Mouse (Mus musculus) C2C12 (cell line): ENCODE measurements around the gene Abl2. TPM values are rescaled to one million over a fixed set of nuclear protein-coding genes. Genes with fewer than 3 reads are reported as not detected.

Experiments used
- H3K27me3 ChIP-seq: one replicate; pipeline ENCODE4 v1.6.1; 2011; ENCODE audit not compliant: control insufficient read depth, insufficient read depth, insufficient read length
- H3K36me3 ChIP-seq: one replicate; pipeline ENCODE4 v1.6.1; 2011; ENCODE audit not compliant: control insufficient read depth, insufficient read depth
- H3K4me3 ChIP-seq: one replicate; pipeline ENCODE4 v1.5.1; 2011; ENCODE audit warnings: mild to moderate bottlenecking, control low read depth; ENCODE audit not compliant: poor library complexity, insufficient read depth, severe bottlenecking
- H3K79me2 ChIP-seq: one replicate; pipeline ENCODE4 v1.6.1; 2011; ENCODE audit not compliant: control insufficient read depth, insufficient read depth
- H3K79me3 ChIP-seq: one replicate; pipeline ENCODE4 v1.6.1; 2011; ENCODE audit warnings: low read depth, control low read depth
- H3ac ChIP-seq: one replicate; pipeline ENCODE3; 2011; ENCODE audit warnings: low read depth; ENCODE audit not compliant: control insufficient read depth, insufficient read length
- CEBPB ChIP-seq: IDR thresholded peaks from one replicate; pipeline ENCODE4 v1.6.1; 2011; ENCODE audit warnings: low read depth, mild to moderate bottlenecking, control low read depth, moderate library complexity
- CTCF ChIP-seq: IDR thresholded peaks from one replicate; pipeline ENCODE4 v1.5.1; 2011; ENCODE audit not compliant: control insufficient read depth, insufficient read depth, insufficient read length
- FOSL1 ChIP-seq: IDR thresholded peaks from one replicate; pipeline ENCODE4 v1.8.0; 2011; ENCODE audit warnings: mild to moderate bottlenecking, low read length; ENCODE audit not compliant: poor library complexity, insufficient read depth, severe bottlenecking
- MAX ChIP-seq: IDR thresholded peaks from one replicate; pipeline ENCODE4 v1.6.1; 2011; ENCODE audit warnings: mild to moderate bottlenecking, control low read depth
- MYOD1 ChIP-seq: IDR thresholded peaks from one replicate; pipeline ENCODE4 v1.6.1; 2011; ENCODE audit warnings: low read depth; ENCODE audit not compliant: control insufficient read depth, insufficient read length
- MYOG ChIP-seq: IDR thresholded peaks from one replicate; pipeline ENCODE4 v1.6.1; 2011; ENCODE audit not compliant: control insufficient read depth, insufficient read length; ENCODE audit errors: extremely low read depth
- USF1 ChIP-seq: IDR thresholded peaks from one replicate; pipeline ENCODE4 v1.6.1; 2011; ENCODE audit warnings: low read depth, mild to moderate bottlenecking, control low read depth, moderate library complexity
- polyA plus RNA-seq: library from polyadenylated mRNA; unstranded; fragments of >200 nt; fragmentation: generic; extraction: Trizol; gene quantifications from one replicate; pipeline ENCODE4 v1.2.1, GENCODE M21; 2012; ENCODE audit warnings: missing spikeins

Abl2 gene
- polyA plus RNA-seq, 1 experiment = 17.1 TPM

DNA sequence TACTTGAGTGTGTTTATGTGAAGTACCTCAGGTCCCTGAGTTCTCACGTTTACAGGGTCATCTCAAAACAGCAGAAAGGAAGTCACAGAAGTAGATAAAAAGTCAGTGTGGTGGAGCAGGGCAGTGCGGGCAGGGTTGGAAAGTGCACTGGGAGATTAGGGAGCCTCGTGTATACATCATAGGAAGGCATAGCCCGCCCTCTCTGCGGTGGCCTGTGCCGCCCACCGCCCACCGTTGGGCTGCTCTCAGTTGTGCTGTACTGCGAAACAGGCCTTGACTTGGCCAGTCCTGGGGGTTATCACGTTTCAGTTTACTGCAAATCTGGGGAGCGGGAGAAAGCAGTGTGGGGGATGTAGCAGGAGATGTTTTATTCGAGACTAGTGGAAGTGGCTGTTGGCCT is 84.2 kb downstream of the Abl2 start:
- H3K36me3 ChIP-seq = peaks cover 70% of the 10 kb centered on the region
- H3K4me3 ChIP-seq = no peak overlapping the region
- peaks cover 3% of the 10 kb centered on the region for H3K79me3 ChIP-seq
- TF ChIP-seq USF1 (no peak), MYOD1 (no peak), CTCF (no peak), FOSL1 (no peak), MAX (no peak), CEBPB (no peak), MYOG (no peak)
- no peak overlapping the region for H3ac ChIP-seq
- peaks cover 25% of the 10 kb centered on the region for H3K79me2 ChIP-seq
- no peaks in the 10 kb centered on the region for H3K27me3 ChIP-seq

DNA sequence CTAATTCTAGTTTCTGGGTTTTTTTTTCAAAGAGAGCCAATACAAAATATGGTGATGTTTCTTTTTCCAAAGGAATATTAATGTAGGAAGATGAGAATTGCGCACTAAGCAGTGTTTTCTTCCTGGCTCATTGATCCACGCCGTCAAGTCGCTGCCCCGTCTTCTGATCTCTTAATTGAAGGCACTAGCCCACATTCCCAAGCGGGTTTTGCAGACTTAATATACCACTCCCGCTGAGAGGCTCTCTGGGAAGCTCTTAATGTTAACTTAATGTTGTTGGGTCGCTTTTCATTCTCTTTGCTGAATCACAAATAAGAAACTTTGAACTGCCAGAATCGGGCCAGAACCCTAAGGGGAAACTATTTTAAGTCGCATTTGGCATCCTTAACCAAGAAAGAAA is 85.5 kb downstream of the Abl2 start:
- Histone ChIP-seq H3K4me3 (no peak overlapping the region), H3K36me3 (peaks cover 68% of the 10 kb centered on the region), H3K79me3 (peaks cover 3% of the 10 kb centered on the region), H3K79me2 (peaks cover 25% of the 10 kb centered on the region), H3K27me3 (no peaks in the 10 kb centered on the region), H3ac (no peak overlapping the region)
- no peak for TF ChIP-seq CTCF
- no peak for TF ChIP-seq MYOD1
- TF ChIP-seq USF1 = no peak
- no peak for TF ChIP-seq MYOG
- TF ChIP-seq FOSL1 = no peak
- TF ChIP-seq CEBPB = no peak
- TF ChIP-seq MAX = no peak

- Histone ChIP-seq H3ac (no peak overlapping the region), H3K36me3 (peaks cover 64% of the 10 kb centered on the region), H3K79me3 (peaks cover 3% of the 10 kb centered on the region), H3K79me2 (peaks cover 25% of the 10 kb centered on the region), H3K27me3 (no peaks in the 10 kb centered on the region), H3K4me3 (no peak overlapping the region)
- no peak for TF ChIP-seq FOSL1
These were observed 86.4 kb downstream of the Abl2 start for GRCm38 (mm10) chr1:156644780-156645523.

- H3ac ChIP-seq = no peak overlapping the region
- no peak for TF ChIP-seq CEBPB
- TF ChIP-seq MYOG = no peak
- TF ChIP-seq CTCF = no peak
- no peak for TF ChIP-seq MAX
- no peak for TF ChIP-seq FOSL1
- no peak for TF ChIP-seq USF1
- TF ChIP-seq MYOD1 = no peak
- H3K79me2 ChIP-seq = peaks cover 20% of the 10 kb centered on the region
- no peak overlapping the region for H3K4me3 ChIP-seq
- H3K27me3 ChIP-seq = no peaks in the 10 kb centered on the region
- H3K79me3 ChIP-seq = peaks cover 3% of the 10 kb centered on the region
- peaks cover 61% of the 10 kb centered on the region for H3K36me3 ChIP-seq
These were observed 87.4 kb downstream of the Abl2 start for GRCm38 (mm10) chr1:156645971-156646370.

GRCm38 (mm10) chr1:156648705-156649104 is 90.1 kb downstream of the Abl2 start:
- TF ChIP-seq MYOG (no peak), USF1 (no peak), CTCF (no peak), FOSL1 (no peak), MAX (no peak), MYOD1 (no peak), CEBPB (no peak)
- H3K4me3 ChIP-seq = no peak overlapping the region
- no peak overlapping the region for H3ac ChIP-seq
- no peaks in the 10 kb centered on the region for H3K79me3 ChIP-seq
- H3K79me2 ChIP-seq = peaks cover 6% of the 10 kb centered on the region
- no peaks in the 10 kb centered on the region for H3K27me3 ChIP-seq
- H3K36me3 ChIP-seq = peaks cover 42% of the 10 kb centered on the region

DNA sequence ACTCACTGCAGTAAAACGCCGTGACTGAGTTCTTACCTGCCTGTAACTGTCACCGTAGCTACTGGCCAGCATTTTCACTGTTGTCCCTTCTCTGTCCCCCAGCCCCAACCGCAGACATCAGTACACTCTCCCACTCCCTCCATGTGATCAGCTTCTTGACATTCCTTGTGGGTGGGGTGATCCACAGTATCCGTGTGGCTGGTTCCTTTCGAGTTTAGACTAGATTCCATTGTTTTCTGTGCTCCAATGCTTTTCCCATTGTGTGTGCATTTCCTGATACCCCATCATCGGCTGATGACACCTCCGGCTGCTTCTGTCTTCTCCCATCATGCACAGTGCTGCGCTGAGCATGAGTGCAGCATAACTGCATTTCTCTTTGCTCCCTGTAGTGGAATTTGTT is 92.0 kb downstream of the Abl2 start:
- TF ChIP-seq USF1 = no peak
- TF ChIP-seq FOSL1 = no peak
- TF ChIP-seq MYOG = no peak
- TF ChIP-seq CEBPB = no peak
- TF ChIP-seq CTCF = no peak
- no peak for TF ChIP-seq MYOD1
- no peak for TF ChIP-seq MAX
- Histone ChIP-seq H3K79me2 (peaks cover 5% of the 10 kb centered on the region), H3K36me3 (peaks cover 39% of the 10 kb centered on the region), H3ac (no peak overlapping the region), H3K27me3 (no peaks in the 10 kb centered on the region), H3K79me3 (no peaks in the 10 kb centered on the region), H3K4me3 (no peak overlapping the region)
